Mouse (Mus musculus): ENCODE measurements at regions not wholly inside any gene's neighbourhood (a gene's known extent, or its start where the extent isn't known, plus 50 kb on each side); places are given as distances from the start of the nearest gene placed in this dataset.

DNA sequence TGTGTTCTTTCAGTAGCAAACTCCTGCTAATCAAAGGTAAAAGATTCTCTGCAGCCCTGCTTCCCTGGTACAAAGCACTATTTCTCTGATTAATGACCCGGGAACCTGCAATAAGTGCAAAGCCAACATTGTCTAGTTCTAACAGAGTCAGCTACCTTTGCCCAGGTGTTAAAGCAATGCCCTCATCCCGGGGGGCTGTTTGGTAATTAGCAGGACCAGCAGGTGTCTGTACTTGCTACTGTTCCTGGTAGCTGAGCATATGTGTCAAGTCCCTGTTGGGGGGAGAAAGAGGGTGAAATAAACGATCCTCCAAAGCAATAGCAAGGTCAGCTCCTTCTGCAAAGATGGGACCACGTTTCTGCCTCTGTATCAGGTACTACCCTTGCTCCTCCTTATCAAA is 54.7 kb upstream of the Crim1 start:
- no peak for TF ChIP-seq CTCF (conservative IDR thresholded peaks at IDR 0.05; ENCODE audit: insufficient read depth, insufficient read length, low read depth, low read length)
- no peak for TF ChIP-seq POLR2A (IDR thresholded peaks at IDR 0.05; ENCODE audit: low read depth, low read length)
